Mouse (Mus musculus): ENCODE data around the gene Dpm2.
A peak's percentile ranks its signal among the peaks of the same experiment; 100 is the strongest.

Gene Dpm2

GRCm38 (mm10) chr2:32570698-32571494, at the start of gene Dpm2:
Gene Dpm2 (plus strand): TSS chr2:32570858.
- DNase-seq (ENCODE audit: low read depth, low spot score), result peak; percentile 87

GRCm38 (mm10) chr2:32524536-32525031, 46.1 kb upstream of the Dpm2 start:
- DNase-seq (ENCODE audit: low read depth, low spot score), result no peak

GRCm38 (mm10) chr2:32525816-32526215, 44.8 kb upstream of the Dpm2 start:
- no peak for DNase-seq (ENCODE audit: low read depth, low spot score)

GRCm38 (mm10) chr2:32527468-32527966, 43.1 kb upstream of the Dpm2 start:
- no peak for DNase-seq (ENCODE audit: low read depth, low spot score)

GRCm38 (mm10) chr2:32528326-32528725, 42.3 kb upstream of the Dpm2 start:
- no peak for DNase-seq (ENCODE audit: low read depth, low spot score)

- no peak for DNase-seq (ENCODE audit: low read depth, low spot score)
These were observed 40.2 kb upstream of the Dpm2 start for GRCm38 (mm10) chr2:32530479-32530878.

GRCm38 (mm10) chr2:32533163-32533562, 37.5 kb upstream of the Dpm2 start:
- DNase-seq (ENCODE audit: low read depth, low spot score), result no peak

GRCm38 (mm10) chr2:32534061-32534732, 36.5 kb upstream of the Dpm2 start:
- DNase-seq (ENCODE audit: low read depth, low spot score), result no peak

- DNase-seq (ENCODE audit: low read depth, low spot score), result peak; percentile 91
These were observed 35.8 kb upstream of the Dpm2 start, which contains the start of gene Fam102a for GRCm38 (mm10) chr2:32534733-32535471. Gene Fam102a (plus strand): TSS chr2:32535332.

GRCm38 (mm10) chr2:32535501-32535991, 35.1 kb upstream of the Dpm2 start:
- DNase-seq (ENCODE audit: low read depth, low spot score), result no peak

- no peak for DNase-seq (ENCODE audit: low read depth, low spot score)
These were observed 34.5 kb upstream of the Dpm2 start for GRCm38 (mm10) chr2:32536086-32536633.

GRCm38 (mm10) chr2:32536634-32537359, 33.9 kb upstream of the Dpm2 start:
- no peak for DNase-seq (ENCODE audit: low read depth, low spot score)

GRCm38 (mm10) chr2:32537360-32537905, 33.2 kb upstream of the Dpm2 start:
- DNase-seq (ENCODE audit: low read depth, low spot score), result no peak

GRCm38 (mm10) chr2:32537941-32538340, 32.7 kb upstream of the Dpm2 start:
- DNase-seq (ENCODE audit: low read depth, low spot score), result no peak

GRCm38 (mm10) chr2:32538461-32538860, 32.2 kb upstream of the Dpm2 start:
- no peak for DNase-seq (ENCODE audit: low read depth, low spot score)

GRCm38 (mm10) chr2:32539452-32539981, 31.1 kb upstream of the Dpm2 start:
- DNase-seq (ENCODE audit: low read depth, low spot score), result no peak

- no peak for DNase-seq (ENCODE audit: low read depth, low spot score)
These were observed 29.2 kb upstream of the Dpm2 start for GRCm38 (mm10) chr2:32541333-32541908.

- DNase-seq (ENCODE audit: low read depth, low spot score), result no peak
These were observed 28.6 kb upstream of the Dpm2 start for GRCm38 (mm10) chr2:32541986-32542573.

- no peak for DNase-seq (ENCODE audit: low read depth, low spot score)
These were observed 27.6 kb upstream of the Dpm2 start for GRCm38 (mm10) chr2:32543031-32543449.
